Mouse (Mus musculus) cerebellum, adult 11-12 months (tissue): ENCODE measurements around the gene Tktl1.
"Not testable (repeated sequence)": the region's sequence is repeated elsewhere in the genome, so short reads cannot be mapped to it uniquely, and the experiment has no call there.

ENCODE experiments used
- DNase-seq: peaks from one replicate; pipeline ENCODE4 v3.0.0; 2022

The Tktl1 gene

GRCm38 (mm10) chrX:74176959-74177358, at the start of gene Tktl1:
Gene Tktl1, plus strand, starts transcription at chrX:74177259.
- no peak for DNase-seq

GRCm38 (mm10) chrX:74135263-74135662, 41.8 kb upstream of the Tktl1 start, which contains the start of gene Mecp2:
Gene Mecp2, minus strand, starts transcription at chrX:74135363.
- DNase-seq = not testable (repeated sequence)

- no peak for DNase-seq
Measured at GRCm38 (mm10) chrX:74167738-74168137, 9.3 kb upstream of the Tktl1 start, which contains the start of gene Tex28. Gene Tex28, minus strand, starts transcription at chrX:74167838.

DNA sequence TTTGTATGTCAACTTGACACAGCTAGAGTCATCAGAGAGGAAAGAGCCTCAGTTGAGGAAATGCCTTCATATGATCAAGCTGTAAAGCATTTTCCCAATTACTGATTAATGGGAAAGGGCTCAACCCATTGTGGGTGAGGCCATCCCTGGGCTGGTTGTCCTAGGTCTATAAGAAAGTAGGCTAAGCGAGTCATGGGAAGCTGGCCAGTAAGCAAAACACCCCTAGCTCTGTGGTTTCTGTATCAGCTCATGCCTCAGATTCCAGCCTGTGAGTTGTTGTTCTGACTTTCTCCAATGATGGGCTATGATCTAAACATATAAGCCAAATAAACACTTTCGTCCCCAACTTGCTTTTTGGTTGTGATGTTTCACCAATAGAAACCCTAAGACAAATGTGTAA, 26.5 kb downstream of the Tktl1 start:
- DNase-seq = no peak

GRCm38 (mm10) chrX:74218496-74218895, 41.4 kb downstream of the Tktl1 start:
- DNase-seq = no peak

DNA sequence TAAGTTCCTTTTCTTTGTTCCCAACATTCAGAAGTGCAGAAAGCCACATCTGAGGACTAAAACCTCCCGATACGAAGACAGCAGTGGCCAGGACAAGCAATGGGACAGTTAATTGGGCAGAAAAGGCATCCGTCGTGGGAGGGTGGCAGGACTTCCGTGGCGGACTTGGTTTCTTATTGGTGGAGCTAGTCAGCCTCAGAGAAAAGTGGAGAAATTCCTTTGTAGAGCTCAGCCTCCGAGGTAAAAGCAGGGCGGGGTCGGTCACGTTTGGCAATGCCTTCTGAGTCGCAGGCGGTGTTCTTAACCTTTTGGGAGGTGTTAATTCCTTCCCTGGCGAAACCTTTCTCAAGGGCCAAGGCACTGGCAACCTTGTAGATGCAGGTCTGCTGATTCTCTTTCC, 42.4 kb downstream of the Tktl1 start:
- no peak for DNase-seq

- not testable (repeated sequence) for DNase-seq
Measured at GRCm38 (mm10) chrX:74220099-74220498, 43.0 kb downstream of the Tktl1 start.

GRCm38 (mm10) chrX:74230038-74230437, 53.0 kb downstream of the Tktl1 start:
- no peak for DNase-seq

DNA sequence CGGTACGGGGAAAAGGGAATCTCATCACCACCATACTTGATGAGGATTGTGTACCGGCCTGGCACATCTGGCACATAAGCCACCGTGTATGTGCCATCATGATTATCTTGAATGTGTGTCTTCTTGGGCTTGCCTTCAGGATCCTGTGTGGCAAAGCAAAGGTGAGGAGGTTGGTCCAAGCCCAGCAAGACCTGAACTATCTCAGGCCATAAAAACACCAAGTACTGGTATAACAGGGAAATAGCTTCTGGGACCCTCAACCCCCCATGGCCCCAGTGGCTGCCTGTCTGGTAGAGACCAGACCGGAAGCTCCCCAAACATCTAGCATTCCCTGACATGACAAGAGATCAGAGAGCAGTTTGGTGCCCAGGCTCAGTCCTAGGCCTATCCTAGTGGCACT, 56.1 kb downstream of the Tktl1 start:
- DNase-seq = no peak

- DNase-seq = no peak
Measured at GRCm38 (mm10) chrX:74240332-74240731, 63.3 kb downstream of the Tktl1 start.

DNA sequence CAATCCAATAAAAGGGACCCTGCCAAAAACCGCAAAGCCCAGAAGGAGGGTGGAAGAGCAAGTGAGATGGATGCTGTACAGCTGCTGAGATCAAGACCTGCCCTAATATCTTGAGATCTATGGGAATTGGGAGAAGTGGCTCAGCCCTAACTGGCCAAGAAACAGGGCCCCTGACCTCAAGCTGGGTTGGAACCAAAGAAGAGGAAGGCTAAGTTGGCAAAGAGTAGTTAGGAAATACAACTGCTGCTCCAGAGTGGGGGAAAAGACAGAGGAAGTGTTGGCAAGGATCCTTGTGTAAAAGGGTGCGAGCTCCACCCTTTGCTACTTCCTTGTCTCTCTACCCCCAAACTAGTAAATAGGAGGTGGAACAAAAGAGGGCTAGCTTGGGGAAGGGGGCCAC, 66.3 kb downstream of the Tktl1 start:
- DNase-seq = no peak

DNA sequence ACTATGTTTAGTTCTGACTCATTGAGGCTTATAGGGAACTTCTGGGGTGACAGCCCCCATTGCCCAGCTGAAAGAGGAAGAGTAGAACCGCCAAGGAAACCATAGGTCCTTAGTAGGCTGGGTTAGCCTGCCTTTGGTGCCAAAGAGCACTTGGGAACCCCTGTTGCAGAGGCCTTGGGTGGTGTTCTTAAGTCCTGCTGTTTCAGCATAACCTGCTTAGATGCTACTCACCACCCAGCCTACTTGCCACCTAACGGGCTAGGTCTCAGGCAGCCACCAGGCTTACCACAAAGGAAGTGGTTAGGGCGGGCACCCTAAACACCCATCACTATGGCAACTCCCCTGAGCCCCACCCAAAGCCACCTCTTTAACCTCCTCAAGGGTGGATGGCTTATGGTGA, 66.7 kb downstream of the Tktl1 start:
- no peak for DNase-seq

- DNase-seq = no peak
Measured at GRCm38 (mm10) chrX:74244614-74245083, 67.6 kb downstream of the Tktl1 start.

- DNase-seq = no peak
Measured at GRCm38 (mm10) chrX:74245107-74245506, 68.0 kb downstream of the Tktl1 start.

GRCm38 (mm10) chrX:74245687-74246086, 68.6 kb downstream of the Tktl1 start:
- peak; percentile 81 for DNase-seq

GRCm38 (mm10) chrX:74246213-74246681, 69.2 kb downstream of the Tktl1 start:
- peak; percentile 89 for DNase-seq

GRCm38 (mm10) chrX:74246693-74247092, 69.6 kb downstream of the Tktl1 start:
- no peak for DNase-seq

GRCm38 (mm10) chrX:74248651-74249050, 71.6 kb downstream of the Tktl1 start:
- DNase-seq = peak; percentile 42

DNA sequence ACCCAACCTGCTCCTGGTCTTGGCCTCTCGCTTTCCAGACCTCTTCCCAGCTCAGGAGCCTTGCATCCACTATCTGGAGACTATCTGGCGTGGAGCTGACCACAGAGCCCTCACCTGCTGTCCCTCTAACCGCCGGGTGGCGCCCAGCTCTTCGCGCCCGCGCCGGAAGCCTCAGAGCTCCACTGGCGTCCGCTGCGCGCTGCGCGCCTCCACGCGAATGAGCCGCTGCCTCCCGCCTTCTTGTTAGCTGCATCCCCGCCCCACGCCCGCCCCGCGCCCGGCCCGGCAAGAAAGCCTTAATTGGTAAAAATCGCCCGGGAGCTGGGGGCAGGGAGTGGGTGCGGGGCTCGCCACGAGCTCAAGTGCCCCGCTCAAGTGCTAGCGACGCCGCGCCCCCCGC, 72.6 kb downstream of the Tktl1 start, which contains the start of gene Flna:
TSS of gene Flna (minus strand) at position 206 of the 400 bp plus-strand sequence.
- peak; percentile 79 for DNase-seq

DNA sequence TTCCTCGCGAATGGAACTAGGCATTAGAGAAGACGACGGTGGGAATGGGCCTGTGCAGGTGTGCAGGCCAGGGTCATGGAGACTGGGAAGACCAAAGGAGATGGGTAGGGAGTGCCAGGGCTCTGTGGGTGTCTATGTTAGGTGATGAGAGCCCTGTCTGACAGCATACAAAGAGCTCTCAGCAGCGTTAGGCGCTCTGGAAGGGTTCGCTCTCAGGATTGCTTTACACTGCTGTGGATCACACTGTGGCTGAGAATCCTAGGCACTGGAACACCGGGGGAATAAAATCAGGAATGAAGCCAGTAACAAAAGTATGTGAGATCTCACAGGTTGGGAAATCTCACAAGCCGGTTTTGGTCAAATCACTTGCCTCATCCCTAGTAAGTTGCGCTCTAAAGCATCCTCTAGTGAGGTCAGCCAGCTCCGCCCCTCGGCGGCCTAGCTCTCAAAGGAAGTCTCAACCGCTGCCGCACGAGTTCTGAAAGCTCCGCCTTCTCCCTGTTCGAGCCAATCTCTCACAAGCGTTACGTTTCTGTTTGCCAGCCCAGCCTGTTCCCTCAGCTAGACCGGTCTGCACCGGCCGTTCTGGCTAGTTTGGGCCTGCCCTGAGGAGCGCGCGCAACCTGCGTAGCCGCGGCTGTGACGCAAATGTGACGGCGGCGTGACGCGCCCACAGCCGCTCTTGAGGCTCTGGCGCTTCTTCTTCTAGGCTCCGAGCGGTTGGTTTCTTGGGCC, 77.3 kb downstream of the Tktl1 start, which contains the start of gene Emd:
TSS of gene Emd (plus strand) at position 535 of the 735 bp plus-strand sequence.
- peak; percentile 93 for DNase-seq

DNA sequence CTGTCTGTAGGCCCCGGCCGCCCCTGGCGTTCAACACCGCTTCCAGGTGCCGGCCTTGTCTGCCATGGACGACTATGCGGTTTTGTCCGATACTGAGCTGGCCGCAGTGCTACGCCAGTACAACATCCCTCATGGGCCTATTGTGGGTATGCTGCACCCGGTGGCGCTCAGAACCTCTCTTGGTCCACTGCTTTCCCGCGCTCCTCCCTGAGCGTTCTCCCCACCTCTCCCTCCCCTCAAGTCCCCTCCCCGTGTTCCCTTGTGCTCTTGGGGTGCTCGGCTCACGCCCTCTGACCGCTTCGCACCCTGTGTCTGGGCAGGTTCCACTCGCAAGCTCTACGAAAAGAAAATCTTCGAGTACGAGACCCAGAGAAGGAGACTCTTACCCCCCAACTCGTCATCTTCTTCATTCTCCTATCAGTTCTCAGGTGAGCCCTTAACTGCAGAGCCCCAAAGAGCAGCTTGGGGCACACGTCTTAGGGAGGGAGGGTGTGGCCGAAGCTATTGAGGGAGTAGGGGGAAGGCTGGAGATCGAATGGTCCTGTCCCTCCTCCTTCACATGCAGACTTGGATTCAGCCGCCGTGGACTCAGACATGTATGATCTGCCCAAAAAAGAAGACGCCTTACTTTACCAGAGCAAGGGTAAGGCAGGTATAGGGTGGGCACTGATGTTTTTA, 78.0 kb downstream of the Tktl1 start:
- no peak for DNase-seq

DNA sequence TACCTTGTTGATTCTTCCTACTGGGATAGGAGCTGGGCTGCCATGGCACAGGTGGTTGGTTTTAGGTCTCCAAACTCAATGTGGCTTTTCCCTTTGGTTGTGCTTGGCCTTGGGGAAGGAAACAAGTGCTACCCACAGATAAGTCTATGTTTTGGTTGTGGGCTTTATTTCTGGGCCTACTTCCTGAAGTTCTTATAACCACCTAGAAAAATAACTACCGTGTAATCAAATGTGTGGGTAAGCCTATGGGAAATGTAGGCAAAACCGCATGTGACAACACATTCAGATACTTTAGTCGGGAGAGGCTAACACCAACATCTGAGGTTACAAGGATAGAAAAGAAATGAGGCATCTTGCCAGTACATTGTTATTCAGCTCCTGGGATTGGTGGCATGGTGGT, 80.7 kb downstream of the Tktl1 start:
- DNase-seq = no peak
